Mouse (Mus musculus): Measurements from ENCODE around the gene Adgrl4. TPM values are rescaled to one million over a fixed set of nuclear protein-coding genes. Genes with fewer than 3 reads are reported as not detected.

Gene Adgrl4
- polyA plus RNA-seq, 1 experiment: 2.5 TPM

GRCm38 (mm10) chr3:151575292-151575691 lies 137.6 kb downstream of the Adgrl4 start:
- TF ChIP-seq CTCF (IDR thresholded peaks at IDR 0.05; ENCODE audit: extremely low read depth, insufficient read depth, insufficient read length, insufficient replicate concordance) (no peak), POLR2A (IDR thresholded peaks at IDR 0.05; ENCODE audit: low read depth, low read length) (no peak)
- Histone ChIP-seq H3K4me1 (ENCODE audit: control insufficient read depth, insufficient read depth, insufficient read length) (no peaks in the 10 kb centered on the region), H3K36me3 (ENCODE audit: control insufficient read depth, insufficient read depth, low read length) (no peaks in the 10 kb centered on the region), H3K4me3 (ENCODE audit: extremely low read depth, insufficient read depth, insufficient read length) (no peak overlapping the region), H3K27me3 (ENCODE audit: control insufficient read depth, insufficient read depth, low read length) (no peaks in the 10 kb centered on the region), H3K27ac (ENCODE audit: insufficient read depth, low read length) (no peak overlapping the region)
- 25% methylated on average over 7 of the region's 7 CpGs for WGBS
- no peak for DNase-seq (ENCODE audit: low read depth in 1 of 2, low spot score in 2 of 2)

GRCm38 (mm10) chr3:151576155-151576554 lies 138.5 kb downstream of the Adgrl4 start:
- TF ChIP-seq CTCF (IDR thresholded peaks at IDR 0.05; ENCODE audit: extremely low read depth, insufficient read depth, insufficient read length, insufficient replicate concordance): no peak
- no peak for TF ChIP-seq POLR2A (IDR thresholded peaks at IDR 0.05; ENCODE audit: low read depth, low read length)
- H3K27me3 ChIP-seq (ENCODE audit: control insufficient read depth, insufficient read depth, low read length): no peaks in the 10 kb centered on the region
- no peak for DNase-seq (ENCODE audit: low read depth in 1 of 2, low spot score in 2 of 2)
- no peaks in the 10 kb centered on the region for H3K4me1 ChIP-seq (ENCODE audit: control insufficient read depth, insufficient read depth, insufficient read length)
- WGBS: 90% methylated on average over 3 of the region's 3 CpGs
- H3K36me3 ChIP-seq (ENCODE audit: control insufficient read depth, insufficient read depth, low read length): no peaks in the 10 kb centered on the region
- H3K4me3 ChIP-seq (ENCODE audit: extremely low read depth, insufficient read depth, insufficient read length): no peak overlapping the region
- no peak overlapping the region for H3K27ac ChIP-seq (ENCODE audit: insufficient read depth, low read length)

DNA sequence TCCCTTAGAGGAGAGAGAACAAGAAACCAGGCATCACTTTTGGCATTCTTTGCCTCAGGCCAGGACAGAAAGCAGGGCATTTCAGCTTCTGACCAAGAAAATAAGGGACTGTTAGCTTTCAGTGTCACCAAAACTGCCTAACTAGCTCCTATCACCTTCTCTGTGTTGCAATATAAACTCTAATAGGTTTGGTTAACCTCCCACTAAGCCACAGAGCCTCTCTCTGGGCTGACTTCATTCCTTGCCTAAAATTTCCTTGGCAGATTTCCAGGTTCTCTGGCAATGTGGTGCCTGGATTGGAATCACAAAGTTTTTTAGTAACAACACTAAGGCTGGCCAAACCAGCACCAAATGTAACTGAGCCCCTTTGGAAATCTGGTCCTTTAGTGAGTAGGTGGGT lies 154.2 kb downstream of the Adgrl4 start:
- no peaks in the 10 kb centered on the region for H3K4me1 ChIP-seq (ENCODE audit: control insufficient read depth, insufficient read depth, insufficient read length)
- H3K36me3 ChIP-seq (ENCODE audit: control insufficient read depth, insufficient read depth, low read length): no peaks in the 10 kb centered on the region
- no peak for DNase-seq (ENCODE audit: low read depth in 1 of 2, low spot score in 2 of 2)

More for the DNA sequence above, 154.2 kb downstream of the Adgrl4 start:
- no peak for TF ChIP-seq CTCF (IDR thresholded peaks at IDR 0.05; ENCODE audit: extremely low read depth, insufficient read depth, insufficient read length, insufficient replicate concordance)
- TF ChIP-seq POLR2A (IDR thresholded peaks at IDR 0.05; ENCODE audit: low read depth, low read length): no peak
- Histone ChIP-seq H3K27ac (ENCODE audit: insufficient read depth, low read length) (no peak overlapping the region), H3K27me3 (ENCODE audit: control insufficient read depth, insufficient read depth, low read length) (no peaks in the 10 kb centered on the region), H3K4me3 (ENCODE audit: extremely low read depth, insufficient read depth, insufficient read length) (no peak overlapping the region)

Data from spleen, adult 2 months (tissue).